Mouse (Mus musculus): ENCODE data around the gene Syp.

Syp gene

GRCm38 (mm10) chrX:7638401-7639091 is at the start of gene Syp:
Gene Syp, plus strand, starts transcription at chrX:7638471.
- peak; percentile 23 to 37 for DNase-seq (ENCODE audit: low read depth in 1 of 2, low spot score in 2 of 2)

- no peak for DNase-seq (ENCODE audit: low read depth in 1 of 2, low spot score in 2 of 2)
These were observed 42.9 kb upstream of the Syp start for GRCm38 (mm10) chrX:7595371-7595770.

GRCm38 (mm10) chrX:7604004-7604403 is 34.3 kb upstream of the Syp start:
- DNase-seq (ENCODE audit: low read depth in 1 of 2, low spot score in 2 of 2) = no peak

- peak; percentile 44 to 67 for DNase-seq (ENCODE audit: low read depth in 1 of 2, low spot score in 2 of 2)
These were observed 33.2 kb upstream of the Syp start, which contains the start of gene Ccdc22 for GRCm38 (mm10) chrX:7604879-7605574. Gene Ccdc22, minus strand, starts transcription at chrX:7605517.

GRCm38 (mm10) chrX:7605575-7605941 is 32.7 kb upstream of the Syp start:
- DNase-seq (ENCODE audit: low read depth in 1 of 2, low spot score in 2 of 2) = no peak

GRCm38 (mm10) chrX:7606783-7607182 is 31.5 kb upstream of the Syp start, which contains the start of gene Cacna1f:
Gene Cacna1f, plus strand, starts transcription at chrX:7607083.
- DNase-seq (ENCODE audit: low read depth in 1 of 2, low spot score in 2 of 2) = no peak

GRCm38 (mm10) chrX:7610035-7610434 is 28.2 kb upstream of the Syp start:
- DNase-seq (ENCODE audit: low read depth in 1 of 2, low spot score in 2 of 2) = no peak

- DNase-seq (ENCODE audit: low read depth in 1 of 2, low spot score in 2 of 2) = no peak
These were observed 27.6 kb upstream of the Syp start for GRCm38 (mm10) chrX:7610536-7611258.

GRCm38 (mm10) chrX:7617889-7618551 is 20.3 kb upstream of the Syp start:
- no peak for DNase-seq (ENCODE audit: low read depth in 1 of 2, low spot score in 2 of 2)

- no peak for DNase-seq (ENCODE audit: low read depth in 1 of 2, low spot score in 2 of 2)
These were observed 5.7 kb upstream of the Syp start for GRCm38 (mm10) chrX:7632560-7632959.

GRCm38 (mm10) chrX:7635101-7635500 is 3.2 kb upstream of the Syp start:
- no peak for DNase-seq (ENCODE audit: low read depth in 1 of 2, low spot score in 2 of 2)

- no peak for DNase-seq (ENCODE audit: low read depth in 1 of 2, low spot score in 2 of 2)
These were observed 1.5 kb downstream of the Syp start for GRCm38 (mm10) chrX:7639536-7640325.

- no peak for DNase-seq (ENCODE audit: low read depth in 1 of 2, low spot score in 2 of 2)
These were observed 2.5 kb downstream of the Syp start for GRCm38 (mm10) chrX:7640785-7641184.

GRCm38 (mm10) chrX:7645349-7645748 is 7.1 kb downstream of the Syp start:
- DNase-seq (ENCODE audit: low read depth in 1 of 2, low spot score in 2 of 2) = peak; percentile 34 to 66

- DNase-seq (ENCODE audit: low read depth in 1 of 2, low spot score in 2 of 2) = peak; percentile 42 to 50
These were observed 10.5 kb downstream of the Syp start for GRCm38 (mm10) chrX:7648671-7649304.

- DNase-seq (ENCODE audit: low read depth in 1 of 2, low spot score in 2 of 2) = no peak
These were observed 19.0 kb downstream of the Syp start, which contains the start of gene Prickle3 for GRCm38 (mm10) chrX:7657221-7657639. Gene Prickle3, plus strand, starts transcription at chrX:7657260.

GRCm38 (mm10) chrX:7658031-7658784 is 19.9 kb downstream of the Syp start:
- no peak for DNase-seq (ENCODE audit: low read depth in 1 of 2, low spot score in 2 of 2)

GRCm38 (mm10) chrX:7658785-7659589 is 20.7 kb downstream of the Syp start:
- no peak for DNase-seq (ENCODE audit: low read depth in 1 of 2, low spot score in 2 of 2)
